Mouse (Mus musculus): ENCODE data around the gene Gpd2.

Gene Gpd2

GRCm38 (mm10) chr2:57297226-57297625, 59.8 kb downstream of the Gpd2 start:
- DNase-seq (ENCODE audit: low read depth, low spot score): no peak

DNA sequence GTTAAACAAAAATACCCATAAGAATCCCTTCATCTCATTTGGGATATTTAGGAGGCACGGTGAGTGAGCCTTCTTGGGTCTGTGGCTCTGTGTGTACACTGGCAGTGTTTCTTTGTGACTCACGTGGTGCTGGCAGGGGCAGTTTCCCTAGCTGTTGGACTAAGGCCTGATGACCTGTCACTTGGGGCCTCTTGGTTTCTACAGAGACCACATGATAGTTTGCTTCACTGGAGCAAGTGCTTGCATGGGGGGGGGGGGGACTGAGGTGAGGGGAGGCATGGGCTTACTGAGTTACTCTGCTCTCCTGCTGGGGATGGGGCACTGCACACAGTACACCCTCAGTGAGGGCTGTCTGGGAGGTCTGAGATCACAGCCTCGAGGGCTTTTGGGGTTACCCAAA, 64.1 kb downstream of the Gpd2 start:
- DNase-seq (ENCODE audit: low read depth, low spot score): no peak

- no peak for DNase-seq (ENCODE audit: low read depth, low spot score)
Measured at GRCm38 (mm10) chr2:57304212-57304611, 66.8 kb downstream of the Gpd2 start.

DNA sequence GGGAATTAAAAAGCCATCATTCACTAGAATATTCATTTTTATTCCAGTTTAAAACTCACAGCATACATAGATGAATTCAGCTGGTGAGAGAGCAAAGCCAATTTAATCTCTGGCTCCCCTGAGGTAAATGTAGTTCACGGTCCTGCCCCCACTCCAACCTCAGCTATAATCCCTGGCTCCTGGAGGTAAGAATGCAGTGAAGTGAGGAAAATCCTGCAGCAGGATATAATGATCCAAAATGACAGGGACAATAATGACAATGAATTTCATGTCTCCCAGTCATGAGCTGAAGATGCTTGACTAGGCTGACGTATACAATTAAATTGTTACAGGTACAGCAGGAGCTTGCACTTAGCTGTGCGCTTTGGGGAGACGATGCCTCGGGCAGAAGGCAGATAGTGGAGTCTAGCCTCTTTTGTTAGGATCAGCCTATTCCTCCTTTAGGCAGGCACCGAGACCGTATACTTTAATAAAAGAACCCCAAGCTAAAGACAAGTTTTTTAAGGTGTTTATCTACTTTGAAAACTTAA, 74.9 kb downstream of the Gpd2 start:
- no peak for DNase-seq (ENCODE audit: low read depth, low spot score)

GRCm38 (mm10) chr2:57316055-57316454, 78.6 kb downstream of the Gpd2 start:
- peak; percentile 21 for DNase-seq (ENCODE audit: low read depth, low spot score)

DNA sequence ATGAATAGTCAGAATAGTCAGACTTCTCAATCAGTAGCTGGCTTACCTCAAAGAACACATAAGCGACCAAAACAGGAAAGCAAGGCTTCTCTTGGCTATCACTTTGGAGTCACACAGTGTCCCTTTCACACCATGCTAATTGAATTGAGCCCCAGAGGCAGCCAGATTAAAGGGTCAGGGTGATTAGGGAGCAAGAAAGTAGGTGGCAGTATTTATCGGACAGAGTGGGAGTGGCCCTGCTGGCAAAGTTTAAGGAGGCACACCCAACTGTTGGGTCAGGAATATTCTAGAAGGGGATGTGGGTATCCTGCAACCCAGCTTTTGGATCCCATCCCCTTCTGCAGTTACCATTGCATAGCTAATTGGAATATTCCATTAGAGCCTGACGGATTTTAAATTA, 80.9 kb downstream of the Gpd2 start:
- no peak for DNase-seq (ENCODE audit: low read depth, low spot score)

- no peak for DNase-seq (ENCODE audit: low read depth, low spot score)
Measured at GRCm38 (mm10) chr2:57326091-57326490, 88.7 kb downstream of the Gpd2 start.

DNA sequence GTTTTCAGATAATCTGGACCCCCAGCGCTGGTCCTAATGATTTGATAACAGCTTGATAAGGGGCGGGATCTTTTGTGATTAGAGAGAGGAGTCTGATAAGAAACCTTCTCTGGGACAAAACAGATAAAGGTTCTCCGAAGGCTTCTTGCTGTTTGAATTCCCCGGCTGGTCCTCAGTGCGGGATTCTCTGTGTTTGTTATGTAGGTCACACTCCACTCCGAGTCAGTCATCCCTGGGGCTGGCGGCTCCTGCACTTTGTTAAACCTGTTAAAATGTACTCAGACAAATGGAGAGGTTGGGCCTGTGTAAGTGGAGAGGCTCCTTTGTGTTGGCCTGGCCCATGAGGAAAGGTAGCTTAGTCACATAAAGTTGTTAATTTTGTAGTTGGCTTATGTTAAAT, 91.9 kb downstream of the Gpd2 start:
- peak; percentile 7 for DNase-seq (ENCODE audit: low read depth, low spot score)

- DNase-seq (ENCODE audit: low read depth, low spot score): no peak
Measured at GRCm38 (mm10) chr2:57330812-57331211, 93.4 kb downstream of the Gpd2 start.

DNA sequence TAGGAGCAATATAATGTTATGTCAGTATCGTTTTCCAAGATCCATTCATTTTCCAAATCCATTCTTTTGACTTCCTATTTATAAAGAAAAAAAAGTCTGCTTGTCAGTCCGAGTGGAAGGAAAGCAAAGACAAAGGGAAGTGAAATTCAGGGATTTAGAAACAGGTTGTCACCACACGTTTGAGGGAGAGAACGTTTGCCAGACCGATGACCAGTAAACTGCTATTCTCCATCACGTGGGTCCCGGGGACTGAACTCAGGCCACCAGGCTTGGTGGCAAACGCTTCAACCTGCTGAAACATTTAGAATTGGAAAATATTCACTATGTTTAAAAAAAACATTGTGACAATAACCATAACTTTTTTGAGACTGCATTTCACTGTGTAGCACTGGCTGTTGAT, 93.8 kb downstream of the Gpd2 start:
- no peak for DNase-seq (ENCODE audit: low read depth, low spot score)

GRCm38 (mm10) chr2:57333481-57333880, 96.0 kb downstream of the Gpd2 start:
- peak; percentile 14 for DNase-seq (ENCODE audit: low read depth, low spot score)

DNA sequence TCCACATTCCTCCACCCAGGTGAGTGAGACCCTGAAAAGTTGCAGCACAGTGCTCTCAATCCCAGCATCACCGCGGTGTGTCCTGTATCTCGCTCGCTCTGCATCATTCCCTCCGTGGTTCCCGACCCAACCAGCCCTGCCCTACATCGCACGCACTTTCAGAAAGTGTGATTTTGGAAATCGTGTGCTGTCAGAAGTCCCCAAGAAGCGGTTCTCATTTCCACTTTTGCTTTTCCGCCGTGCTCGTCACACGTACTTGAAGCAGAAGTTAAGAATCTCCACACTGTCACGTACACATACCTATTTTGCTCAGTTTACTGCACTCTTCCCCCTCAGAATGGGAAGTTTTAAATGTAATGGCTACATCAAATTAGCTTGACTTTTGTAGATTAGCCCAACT, 98.0 kb downstream of the Gpd2 start:
- no peak for DNase-seq (ENCODE audit: low read depth, low spot score)

GRCm38 (mm10) chr2:57338779-57339178, 101.3 kb downstream of the Gpd2 start:
- DNase-seq (ENCODE audit: low read depth, low spot score): no peak

DNA sequence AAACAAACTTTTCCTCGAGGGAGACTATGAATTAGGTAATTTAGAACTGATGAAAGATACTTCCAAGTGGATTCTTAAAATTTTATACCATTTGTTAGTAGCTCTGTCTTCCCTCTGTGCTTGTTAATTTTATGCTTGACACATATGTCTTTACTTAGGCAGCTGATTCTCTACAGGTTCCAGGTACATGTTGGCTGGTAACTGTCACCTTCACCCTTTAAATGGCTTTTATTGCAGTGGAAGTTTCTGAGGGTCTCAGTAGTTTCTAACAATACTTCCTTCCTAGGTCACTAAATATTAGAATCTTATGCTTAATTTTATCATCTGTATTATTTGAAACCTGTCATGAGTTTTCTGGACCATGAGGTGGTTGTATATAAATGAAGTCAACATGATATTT, 105.5 kb downstream of the Gpd2 start:
- DNase-seq (ENCODE audit: low read depth, low spot score): no peak

DNA sequence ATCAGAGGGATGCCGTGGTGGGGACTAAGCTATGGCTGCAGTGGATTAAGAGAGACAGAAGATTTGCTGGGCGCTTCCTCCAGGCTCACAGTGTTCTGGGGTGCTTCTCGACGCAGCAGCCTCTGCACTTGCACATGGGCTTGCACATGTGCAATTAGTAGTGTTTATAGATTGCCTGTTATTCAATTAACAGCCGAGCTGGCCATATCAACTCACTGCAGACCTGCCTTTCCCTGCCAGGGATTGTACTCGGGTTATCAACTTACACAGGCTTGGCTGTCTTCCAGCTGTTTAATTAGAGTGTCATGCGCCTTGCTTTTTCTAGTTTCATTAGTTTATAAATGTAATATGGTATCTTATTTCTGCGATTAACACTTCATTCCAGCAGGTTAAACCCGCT, 113.2 kb downstream of the Gpd2 start:
- no peak for DNase-seq (ENCODE audit: low read depth, low spot score)

- no peak for DNase-seq (ENCODE audit: low read depth, low spot score)
Measured at GRCm38 (mm10) chr2:57353722-57354432, 116.4 kb downstream of the Gpd2 start.

DNA sequence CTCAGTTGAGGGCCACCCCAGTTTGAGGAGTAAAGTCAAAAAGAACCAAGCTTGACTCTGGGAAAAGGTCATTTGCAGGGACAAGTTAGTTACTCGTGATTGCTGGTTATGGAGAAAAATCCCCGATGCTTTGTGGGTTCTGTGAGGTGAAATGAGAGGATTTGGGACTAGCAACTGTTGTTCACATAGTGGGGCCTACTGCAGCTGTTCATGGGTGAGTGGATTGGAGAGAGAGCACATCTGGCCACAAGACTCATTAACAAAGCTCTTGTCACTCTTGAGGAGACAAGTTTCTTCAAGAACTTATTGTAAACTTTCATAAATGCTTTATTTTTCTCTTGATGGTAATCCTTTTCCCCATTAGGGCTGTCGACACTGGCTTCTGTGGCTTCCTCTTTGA, 117.4 kb downstream of the Gpd2 start:
- DNase-seq (ENCODE audit: low read depth, low spot score): no peak

- no peak for DNase-seq (ENCODE audit: low read depth, low spot score)
Measured at GRCm38 (mm10) chr2:57356222-57356822, 118.9 kb downstream of the Gpd2 start.

- DNase-seq (ENCODE audit: low read depth, low spot score): peak; percentile 20
Measured at GRCm38 (mm10) chr2:57362503-57362902, 125.1 kb downstream of the Gpd2 start.

- DNase-seq (ENCODE audit: low read depth, low spot score): peak; percentile 52
Measured at GRCm38 (mm10) chr2:57374647-57375046, 137.2 kb downstream of the Gpd2 start.

DNA sequence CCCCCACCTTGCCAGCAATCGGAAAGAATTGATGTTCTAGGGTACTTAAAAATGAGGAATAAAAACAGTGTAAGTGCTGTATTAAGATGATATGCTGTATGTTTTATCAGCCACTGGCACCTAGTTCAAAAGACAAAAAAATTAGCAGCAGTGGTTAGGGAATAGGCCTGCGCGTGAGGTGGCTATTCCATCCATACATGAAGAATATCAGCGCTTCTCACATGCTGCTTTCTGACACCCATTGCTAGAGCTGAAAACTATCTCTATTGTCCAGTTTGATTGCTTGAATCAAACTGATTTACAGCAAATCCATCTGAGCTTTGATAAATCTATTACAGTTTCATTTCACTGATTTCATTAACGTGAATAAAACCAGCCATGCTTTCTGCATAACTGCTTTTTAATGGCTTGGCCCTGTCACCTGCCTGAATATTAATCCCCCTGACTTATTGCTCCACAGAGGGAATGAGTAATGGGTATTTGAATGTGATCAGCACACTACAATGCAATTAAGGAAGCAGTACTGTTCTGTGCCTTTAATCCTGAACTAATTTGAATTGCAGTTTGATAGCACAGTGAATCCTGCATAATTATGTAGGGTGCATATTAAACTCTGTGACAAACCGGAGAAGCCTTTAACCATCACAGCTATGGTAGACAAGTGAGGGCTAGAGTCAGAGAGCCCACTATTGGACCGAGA, 137.9 kb downstream of the Gpd2 start:
- no peak for DNase-seq (ENCODE audit: low read depth, low spot score)

- DNase-seq (ENCODE audit: low read depth, low spot score): no peak
Measured at GRCm38 (mm10) chr2:57378147-57378889, 140.9 kb downstream of the Gpd2 start.

All from ES-CJ7 (cell line).